Mouse (Mus musculus) urinary bladder, postnatal 36 days (tissue): Measurements from ENCODE around the gene Sf3a2.

Experiments
- DNase-seq, 2 experiments: peaks; one replicate each; pipeline ENCODE4 v3.0.0; 2022; ENCODE audit warnings: low spot score in 2 of 2, mixed read lengths in 1 of 2

Sf3a2 gene

DNA sequence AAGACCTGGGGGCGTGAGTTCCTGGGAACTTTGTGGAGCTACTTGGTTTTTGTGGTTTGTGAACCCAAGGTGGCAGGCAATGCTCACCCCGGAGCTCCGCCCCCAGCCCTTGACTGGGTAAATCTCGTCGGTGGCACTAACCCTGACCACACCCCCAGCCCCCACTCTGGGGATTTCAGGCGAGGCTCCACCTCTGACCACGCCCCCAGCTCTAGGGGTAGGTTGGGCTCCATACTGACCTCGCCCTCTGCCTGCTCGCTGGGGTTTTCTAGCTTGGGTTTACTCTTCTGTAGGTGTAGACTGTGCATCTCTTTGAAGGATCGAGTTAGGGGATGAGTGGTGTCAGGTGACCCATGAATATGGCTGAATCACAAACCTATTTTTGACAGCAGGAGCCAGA, 50.6 kb downstream of the Sf3a2 start:
- no peak for DNase-seq
